Mouse (Mus musculus) hindbrain, embryonic 13.5 days (tissue): ENCODE data around the gene Ssr2. TPM values are rescaled to one million over a fixed set of nuclear protein-coding genes. Genes with fewer than 3 reads are reported as not detected.

Experiments
- ATAC-seq: fragments of 200-750 bp; cut with Nextera tagmentation; 2 replicates; pipeline ENCODE4 v1.8.0; 2017; ENCODE audit warnings: moderate TSS enrichment; ENCODE audit not compliant: low FRiP score
- H3K27ac ChIP-seq: fragments of 300-500 bp; sonication (generic); 2 replicates; pipeline ENCODE4 v1.5.1; 2015; ENCODE audit warnings: inconsistent platforms, mild to moderate bottlenecking, moderate library complexity
- H3K27me3 ChIP-seq: fragments of 300-500 bp; sonication (generic); 2 replicates; pipeline ENCODE4 v1.6.1; 2015; ENCODE audit warnings: mild to moderate bottlenecking, inconsistent platforms
- H3K36me3 ChIP-seq: fragments of 300-500 bp; sonication (generic); 2 replicates; pipeline ENCODE4 v1.6.1; 2015; ENCODE audit warnings: mild to moderate bottlenecking, inconsistent platforms
- H3K4me1 ChIP-seq: fragments of 300-500 bp; sonication (generic); replicated peaks from 2 replicates; pipeline ENCODE4 v1.6.1; 2015; ENCODE audit warnings: inconsistent platforms
- H3K4me2 ChIP-seq: fragments of 300-500 bp; sonication (generic); 2 replicates; pipeline ENCODE4 v1.6.1; 2015; ENCODE audit warnings: inconsistent platforms, mild to moderate bottlenecking, moderate library complexity
- H3K4me3 ChIP-seq: fragments of 300-500 bp; sonication (generic); 2 replicates; pipeline ENCODE4 v1.5.1; 2015; ENCODE audit warnings: mild to moderate bottlenecking, inconsistent platforms
- H3K9ac ChIP-seq: fragments of 300-500 bp; sonication (generic); 2 replicates; pipeline ENCODE4 v1.6.1; 2015; ENCODE audit warnings: mild to moderate bottlenecking, inconsistent platforms
- H3K9me3 ChIP-seq: fragments of 300-500 bp; sonication (generic); 2 replicates; pipeline ENCODE4 v1.6.1; 2016; ENCODE audit warnings: inconsistent platforms
- WGBS: fragments of 180-500 bp; shearing (Covaris S2); methylation state at CpG from one replicate; pipeline ENCODE4 v1.1.7; 2015; 5-methylcytosine and 5-hydroxymethylcytosine counted together
- polyA plus RNA-seq: library from polyadenylated mRNA; unstranded; fragments of >200 nt; fragmentation: Nextera tagmentation; extraction: Ambion mirVana; gene quantifications from 2 replicates; pipeline ENCODE4 v1.2.1, GENCODE M21; 2015

Ssr2 gene
- polyA plus RNA-seq, 1 experiment from 2014 or later: 154 TPM

GRCm38 (mm10) chr3:88555731-88556130, 19.9 kb upstream of the Ssr2 start:
- WGBS: 99% methylated on average over 6 of the region's 6 CpGs
- Histone ChIP-seq H3K27ac (no peak overlapping the region), H3K4me1 (peaks cover 32% of the 10 kb centered on the region), H3K4me2 (0 out of 2 replicates have a peak overlapping the region, but pooled peaks have one; percentile 82), H3K9me3 (no peaks in the 10 kb centered on the region), H3K27me3 (no peaks in the 10 kb centered on the region), H3K9ac (peak overlapping the region; percentile 58), H3K4me3 (no peak overlapping the region), H3K36me3 (peaks cover 52% of the 10 kb centered on the region)
- ATAC-seq: no peak

- H3K4me1 ChIP-seq: peaks cover 25% of the 10 kb centered on the region
- H3K4me2 ChIP-seq: no peak overlapping the region
- no peak for ATAC-seq
- H3K9ac ChIP-seq: no peak overlapping the region
- H3K27ac ChIP-seq: no peak overlapping the region
- no peaks in the 10 kb centered on the region for H3K27me3 ChIP-seq
- H3K36me3 ChIP-seq: peaks cover 61% of the 10 kb centered on the region
- H3K9me3 ChIP-seq: no peaks in the 10 kb centered on the region
- 97% methylated on average over 8 of the region's 8 CpGs for WGBS
- H3K4me3 ChIP-seq: no peak overlapping the region
Observed at GRCm38 (mm10) chr3:88556616-88557015, 19.1 kb upstream of the Ssr2 start.

GRCm38 (mm10) chr3:88559596-88559995, 16.1 kb upstream of the Ssr2 start:
- no peaks in the 10 kb centered on the region for H3K9me3 ChIP-seq
- 93% methylated on average over 9 of the region's 9 CpGs for WGBS
- peaks cover 90% of the 10 kb centered on the region for H3K36me3 ChIP-seq
- H3K4me3 ChIP-seq: no peak overlapping the region
- ATAC-seq: no peak
- H3K4me1 ChIP-seq: peaks cover 28% of the 10 kb centered on the region
- no peaks in the 10 kb centered on the region for H3K27me3 ChIP-seq
- no peak overlapping the region for H3K4me2 ChIP-seq
- H3K27ac ChIP-seq: no peak overlapping the region
- no peak overlapping the region for H3K9ac ChIP-seq

- Histone ChIP-seq H3K4me1 (peaks cover 16% of the 10 kb centered on the region), H3K4me3 (no peak overlapping the region), H3K9me3 (no peaks in the 10 kb centered on the region), H3K27me3 (no peaks in the 10 kb centered on the region), H3K27ac (no peak overlapping the region), H3K4me2 (no peak overlapping the region), H3K36me3 (peaks cover 97% of the 10 kb centered on the region), H3K9ac (no peak overlapping the region)
- 64% methylated on average over 4 of the region's 4 CpGs for WGBS
- ATAC-seq: no peak
Observed at GRCm38 (mm10) chr3:88561989-88562388, 13.7 kb upstream of the Ssr2 start.

- Histone ChIP-seq H3K4me3 (no peak overlapping the region), H3K4me2 (no peak overlapping the region), H3K9ac (0 out of 2 replicates have a peak overlapping the region, but pooled peaks have one; percentile 1), H3K4me1 (peaks cover 16% of the 10 kb centered on the region), H3K27ac (0 out of 2 replicates have a peak overlapping the region, but pooled peaks have one; percentile 44), H3K9me3 (no peaks in the 10 kb centered on the region), H3K27me3 (no peaks in the 10 kb centered on the region), H3K36me3 (peaks cover 98% of the 10 kb centered on the region)
- no peak for ATAC-seq
- WGBS: 30% methylated on average over 4 of the region's 4 CpGs
Observed at GRCm38 (mm10) chr3:88563442-88563841, 12.2 kb upstream of the Ssr2 start.

GRCm38 (mm10) chr3:88563966-88564365, 11.7 kb upstream of the Ssr2 start:
- Histone ChIP-seq H3K4me2 (no peak overlapping the region), H3K4me3 (no peak overlapping the region), H3K27me3 (no peaks in the 10 kb centered on the region), H3K9me3 (no peaks in the 10 kb centered on the region), H3K27ac (0 out of 2 replicates have a peak overlapping the region, but pooled peaks have one; percentile 8), H3K4me1 (peaks cover 16% of the 10 kb centered on the region), H3K36me3 (peaks cover 98% of the 10 kb centered on the region), H3K9ac (no peak overlapping the region)
- 81% methylated on average over 7 of the region's 7 CpGs for whole genome bisulfite sequencing
- ATAC-seq: no peak

GRCm38 (mm10) chr3:88566116-88566515, 9.6 kb upstream of the Ssr2 start:
- H3K36me3 ChIP-seq: peaks cover 93% of the 10 kb centered on the region
- H3K9ac ChIP-seq: no peak overlapping the region
- no peak for ATAC-seq
- H3K4me2 ChIP-seq: no peak overlapping the region
- 96% methylated on average over 3 of the region's 3 CpGs for WGBS
- peaks cover 16% of the 10 kb centered on the region for H3K4me1 ChIP-seq
- no peak overlapping the region for H3K27ac ChIP-seq
- H3K4me3 ChIP-seq: no peak overlapping the region
- H3K9me3 ChIP-seq: no peaks in the 10 kb centered on the region
- no peaks in the 10 kb centered on the region for H3K27me3 ChIP-seq

- no peak overlapping the region for H3K4me2 ChIP-seq
- H3K27me3 ChIP-seq: no peaks in the 10 kb centered on the region
- H3K36me3 ChIP-seq: peaks cover 88% of the 10 kb centered on the region
- no peak overlapping the region for H3K4me3 ChIP-seq
- WGBS: 94% methylated on average over 4 of the region's 4 CpGs
- no peak overlapping the region for H3K9ac ChIP-seq
- no peak for ATAC-seq
- H3K4me1 ChIP-seq: peaks cover 16% of the 10 kb centered on the region
- no peaks in the 10 kb centered on the region for H3K9me3 ChIP-seq
- H3K27ac ChIP-seq: no peak overlapping the region
Observed at GRCm38 (mm10) chr3:88566536-88567061, 9.1 kb upstream of the Ssr2 start.

GRCm38 (mm10) chr3:88567892-88568291, 7.8 kb upstream of the Ssr2 start:
- Histone ChIP-seq H3K36me3 (peaks cover 75% of the 10 kb centered on the region), H3K27ac (no peak overlapping the region), H3K4me2 (no peak overlapping the region), H3K4me3 (no peak overlapping the region), H3K9ac (no peak overlapping the region), H3K27me3 (no peaks in the 10 kb centered on the region), H3K4me1 (peaks cover 9% of the 10 kb centered on the region; the same call in 1 of the 2 replicates), H3K9me3 (no peaks in the 10 kb centered on the region)
- no peak for ATAC-seq
- 98% methylated on average over 6 of the region's 6 CpGs for WGBS

GRCm38 (mm10) chr3:88568615-88569014, 7.1 kb upstream of the Ssr2 start:
- ATAC-seq: no peak
- H3K4me1 ChIP-seq: 0 out of 2 replicates have a peak, but pooled peaks cover 2% of the 10 kb centered on the region
- H3K27me3 ChIP-seq: no peaks in the 10 kb centered on the region
- H3K4me2 ChIP-seq: no peak overlapping the region
- no peak overlapping the region for H3K27ac ChIP-seq
- H3K4me3 ChIP-seq: no peak overlapping the region
- WGBS: 93% methylated on average over 2 of the region's 2 CpGs
- peaks cover 68% of the 10 kb centered on the region for H3K36me3 ChIP-seq
- no peak overlapping the region for H3K9ac ChIP-seq
- H3K9me3 ChIP-seq: no peaks in the 10 kb centered on the region

- H3K4me2 ChIP-seq: no peak overlapping the region
- no peak overlapping the region for H3K27ac ChIP-seq
- H3K4me3 ChIP-seq: no peak overlapping the region
- no peaks in the 10 kb centered on the region for H3K4me1 ChIP-seq
- H3K27me3 ChIP-seq: no peaks in the 10 kb centered on the region
- H3K9ac ChIP-seq: no peak overlapping the region
- H3K36me3 ChIP-seq: peaks cover 63% of the 10 kb centered on the region
- no peaks in the 10 kb centered on the region for H3K9me3 ChIP-seq
- ATAC-seq: no peak
- WGBS: 100% methylated on average over 2 of the region's 2 CpGs
Observed at GRCm38 (mm10) chr3:88569093-88569492, 6.6 kb upstream of the Ssr2 start.

GRCm38 (mm10) chr3:88569694-88570093, 6.0 kb upstream of the Ssr2 start:
- H3K4me3 ChIP-seq: no peak overlapping the region
- no peak for ATAC-seq
- no peak overlapping the region for H3K9ac ChIP-seq
- peaks cover 57% of the 10 kb centered on the region for H3K36me3 ChIP-seq
- H3K27me3 ChIP-seq: no peaks in the 10 kb centered on the region
- H3K4me2 ChIP-seq: no peak overlapping the region
- WGBS: 95% methylated on average over 5 of the region's 5 CpGs
- no peaks in the 10 kb centered on the region for H3K9me3 ChIP-seq
- H3K27ac ChIP-seq: no peak overlapping the region
- no peaks in the 10 kb centered on the region for H3K4me1 ChIP-seq

GRCm38 (mm10) chr3:88570341-88570740, 5.3 kb upstream of the Ssr2 start:
- H3K27me3 ChIP-seq: no peaks in the 10 kb centered on the region
- WGBS: 95% methylated on average over 10 of the region's 10 CpGs
- no peaks in the 10 kb centered on the region for H3K4me1 ChIP-seq
- H3K9ac ChIP-seq: no peak overlapping the region
- H3K4me3 ChIP-seq: no peak overlapping the region
- no peak for ATAC-seq
- H3K27ac ChIP-seq: no peak overlapping the region
- no peaks in the 10 kb centered on the region for H3K9me3 ChIP-seq
- H3K36me3 ChIP-seq: peaks cover 51% of the 10 kb centered on the region
- H3K4me2 ChIP-seq: no peak overlapping the region
